Mouse (Mus musculus) thymus, adult 2 months (tissue): ENCODE results near the gene Cryz. TPM values are rescaled to one million over a fixed set of nuclear protein-coding genes. Genes with fewer than 3 reads are reported as not detected.

ENCODE experiments used
- DNase-seq: peaks from one replicate; pipeline ENCODE4 v3.0.0; 2021
- H3K27ac ChIP-seq: fragments of 200-500 bp; 2 replicates; pipeline ENCODE4 v1.5.1; 2012; ENCODE audit warnings: low read length, control low read depth; ENCODE audit not compliant: control insufficient read depth, insufficient read depth
- H3K27me3 ChIP-seq: fragments of 200-500 bp; 2 replicates; pipeline ENCODE4 v1.6.1; 2012; ENCODE audit warnings: mild to moderate bottlenecking, low read length, moderate library complexity, mixed read lengths; ENCODE audit not compliant: control insufficient read depth, insufficient read depth
- H3K36me3 ChIP-seq: fragments of 200-500 bp; 2 replicates; pipeline ENCODE4 v1.6.1; 2012; ENCODE audit warnings: mild to moderate bottlenecking, low read length, moderate library complexity; ENCODE audit not compliant: control insufficient read depth, insufficient read depth
- H3K4me1 ChIP-seq: fragments of 200-500 bp; replicated peaks from 2 replicates; pipeline ENCODE4 v1.6.1; 2012; ENCODE audit warnings: low read length; ENCODE audit not compliant: control insufficient read depth, insufficient read depth
- H3K4me3 ChIP-seq: fragments of 200-500 bp; 2 replicates; pipeline ENCODE4 v1.5.1; 2012; ENCODE audit warnings: mild to moderate bottlenecking, low read length, control low read depth, moderate library complexity; ENCODE audit not compliant: control insufficient read depth, insufficient read depth
- CTCF ChIP-seq: fragments of 200-500 bp; IDR thresholded peaks from 2 replicates; pipeline ENCODE4 v1.5.1; 2012; ENCODE audit warnings: mild to moderate bottlenecking, control low read depth, low read length, moderate library complexity, borderline replicate concordance; ENCODE audit not compliant: control insufficient read depth, poor library complexity, insufficient read depth; ENCODE audit errors: extremely low read depth
- POLR2A ChIP-seq: fragments of 200-500 bp; IDR thresholded peaks from 2 replicates; pipeline ENCODE4 v1.6.1; 2012; ENCODE audit warnings: mild to moderate bottlenecking, low read length, control low read depth, moderate library complexity; ENCODE audit not compliant: control insufficient read depth, poor library complexity, insufficient read depth; ENCODE audit errors: extremely low read depth
- WGBS: fragments of 180-500 bp; shearing (Covaris S2); methylation state at CpG from one replicate; pipeline ENCODE4 v1.1.7; 2018; 5-methylcytosine and 5-hydroxymethylcytosine counted together
- polyA plus RNA-seq: library from polyadenylated mRNA; depleted of rRNA; stranded (reverse); fragments of >200 nt; gene quantifications from 2 replicates; pipeline ENCODE4 v1.2.3, GENCODE M21; 2012

Cryz gene
- polyA plus RNA-seq, 1 experiment: 2.3 TPM

DNA sequence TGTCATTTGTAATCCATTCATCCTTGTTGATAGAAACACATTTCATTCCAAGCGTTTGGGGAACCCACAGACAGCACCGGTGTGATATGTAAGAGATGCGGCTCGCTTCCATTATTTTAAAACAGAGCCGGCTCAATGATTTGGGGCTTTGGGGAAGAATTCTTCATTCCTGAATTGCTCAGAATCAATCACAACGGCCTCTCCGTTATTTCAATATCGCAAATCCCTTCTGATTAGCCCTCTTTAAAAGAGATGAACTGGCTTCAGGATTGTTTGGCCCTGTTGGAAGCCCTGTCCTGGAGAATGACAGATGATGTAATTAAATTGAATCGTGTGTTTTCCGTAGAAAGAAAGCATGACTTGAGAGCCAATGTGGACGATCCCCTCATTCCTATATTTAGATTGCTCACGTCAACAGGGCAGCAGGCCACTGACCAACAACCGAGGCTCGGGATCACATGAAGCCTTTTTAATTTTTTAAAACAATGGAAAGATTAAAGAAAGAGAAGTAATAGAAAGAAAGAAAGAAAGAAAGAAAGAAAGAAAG, 26.4 kb upstream of the Cryz start:
- no peak for DNase-seq
- Histone ChIP-seq H3K27me3 (peaks cover 3% of the 10 kb centered on the region), H3K4me1 (no peaks in the 10 kb centered on the region), H3K4me3 (no peak overlapping the region), H3K27ac (no peak overlapping the region), H3K36me3 (no peaks in the 10 kb centered on the region)
- 78% methylated on average over 14 of the region's 14 CpGs for WGBS
- TF ChIP-seq CTCF (no peak), POLR2A (no peak)

DNA sequence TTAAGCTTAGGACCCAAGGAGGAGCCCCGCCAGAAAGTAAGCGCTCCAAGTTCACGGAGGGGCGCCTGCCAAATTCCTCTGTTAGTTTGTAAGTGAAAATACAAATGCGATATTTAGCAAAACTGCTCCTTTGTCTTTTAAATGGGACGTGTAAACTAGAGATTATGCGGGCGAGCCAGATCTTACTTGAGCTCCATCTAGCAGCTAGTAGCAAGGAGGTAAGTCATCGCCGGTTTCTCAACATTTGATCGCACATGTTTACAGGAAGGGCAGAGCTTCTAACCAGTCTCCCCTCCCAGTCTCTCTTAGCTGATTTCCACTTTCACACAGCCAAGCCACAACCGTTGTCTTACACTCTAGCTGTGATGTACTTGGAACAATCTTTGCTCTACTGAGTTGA, 25.7 kb upstream of the Cryz start:
- H3K27ac ChIP-seq: no peak overlapping the region
- no peaks in the 10 kb centered on the region for H3K4me1 ChIP-seq
- H3K4me3 ChIP-seq: no peak overlapping the region
- peaks cover 3% of the 10 kb centered on the region for H3K27me3 ChIP-seq
- no peak for DNase-seq
- TF ChIP-seq POLR2A (no peak), CTCF (no peak)
- 10% methylated on average over 12 of the region's 12 CpGs for WGBS
- no peaks in the 10 kb centered on the region for H3K36me3 ChIP-seq

- TF ChIP-seq POLR2A: no peak
- peak; percentile 83; the same call in 1 of the 2 replicates for TF ChIP-seq CTCF
- WGBS: 21% methylated on average over 12 of the region's 12 CpGs
- H3K36me3 ChIP-seq: no peaks in the 10 kb centered on the region
- H3K4me3 ChIP-seq: no peak overlapping the region
- peak; percentile 58 for DNase-seq
- no peaks in the 10 kb centered on the region for H3K4me1 ChIP-seq
- no peak overlapping the region for H3K27ac ChIP-seq
- H3K27me3 ChIP-seq: peaks cover 3% of the 10 kb centered on the region
Observed at GRCm38 (mm10) chr3:154572341-154572972, 24.1 kb upstream of the Cryz start.

GRCm38 (mm10) chr3:154573666-154574065, 22.8 kb upstream of the Cryz start:
- no peaks in the 10 kb centered on the region for H3K36me3 ChIP-seq
- H3K27me3 ChIP-seq: peaks cover 3% of the 10 kb centered on the region
- H3K4me3 ChIP-seq: no peak overlapping the region
- no peak for DNase-seq
- no peak for TF ChIP-seq CTCF
- no peak overlapping the region for H3K27ac ChIP-seq
- H3K4me1 ChIP-seq: no peaks in the 10 kb centered on the region
- 66% methylated on average over 6 of the region's 6 CpGs for WGBS

DNA sequence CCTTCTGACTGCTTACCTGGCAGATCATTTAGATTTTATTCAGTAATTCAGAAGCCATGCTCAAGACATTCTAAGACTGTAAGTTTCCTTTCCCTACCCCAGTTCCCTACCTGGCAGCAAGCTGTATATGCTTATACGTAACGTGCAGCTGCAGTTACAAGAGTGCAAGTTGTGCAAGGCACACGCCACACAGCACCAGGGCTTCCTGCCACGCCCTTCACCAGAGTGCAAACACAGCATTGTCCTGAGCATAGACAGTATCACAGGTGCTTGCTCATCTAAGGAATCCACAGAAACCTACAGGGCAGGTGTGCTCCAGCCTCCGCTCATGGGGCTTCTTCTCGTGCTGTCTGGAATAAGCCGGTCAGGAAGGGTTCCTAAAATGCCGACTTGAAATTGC, 18.6 kb upstream of the Cryz start:
- H3K36me3 ChIP-seq: no peaks in the 10 kb centered on the region
- no peak overlapping the region for H3K27ac ChIP-seq
- H3K4me3 ChIP-seq: no peak overlapping the region
- TF ChIP-seq POLR2A (no peak), CTCF (no peak)
- H3K4me1 ChIP-seq: no peaks in the 10 kb centered on the region
- no peaks in the 10 kb centered on the region for H3K27me3 ChIP-seq
- DNase-seq: no peak
- 94% methylated on average over 8 of the region's 8 CpGs for WGBS

DNA sequence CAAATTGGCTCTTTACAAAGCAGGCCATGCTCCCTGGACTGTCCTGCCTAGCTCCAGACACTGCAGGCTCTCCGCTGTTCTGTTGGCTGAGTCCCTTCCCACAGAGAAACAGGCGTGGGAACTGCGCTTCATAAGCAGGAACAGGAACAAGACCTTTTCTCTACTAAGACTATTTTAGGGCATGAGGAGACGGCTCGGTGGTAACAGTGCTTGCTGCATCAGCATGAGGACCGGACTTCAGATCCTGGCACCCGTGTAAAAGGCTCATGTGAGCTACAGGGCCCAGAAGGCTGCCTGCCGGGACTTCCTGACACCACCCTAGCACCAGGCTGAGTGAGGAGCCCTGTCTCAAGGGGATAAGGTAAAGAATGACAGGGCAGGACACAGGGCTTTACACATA, 12.2 kb upstream of the Cryz start:
- Histone ChIP-seq H3K36me3 (peaks cover 3% of the 10 kb centered on the region; the same call in 1 of the 2 replicates), H3K4me1 (no peaks in the 10 kb centered on the region), H3K27me3 (no peaks in the 10 kb centered on the region), H3K4me3 (no peak overlapping the region), H3K27ac (no peak overlapping the region)
- WGBS: 95% methylated on average over 8 of the region's 8 CpGs
- TF ChIP-seq CTCF (no peak), POLR2A (no peak)
- no peak for DNase-seq
